Mouse (Mus musculus): ENCODE data around the gene Rap1gds1.

The Rap1gds1 gene

DNA sequence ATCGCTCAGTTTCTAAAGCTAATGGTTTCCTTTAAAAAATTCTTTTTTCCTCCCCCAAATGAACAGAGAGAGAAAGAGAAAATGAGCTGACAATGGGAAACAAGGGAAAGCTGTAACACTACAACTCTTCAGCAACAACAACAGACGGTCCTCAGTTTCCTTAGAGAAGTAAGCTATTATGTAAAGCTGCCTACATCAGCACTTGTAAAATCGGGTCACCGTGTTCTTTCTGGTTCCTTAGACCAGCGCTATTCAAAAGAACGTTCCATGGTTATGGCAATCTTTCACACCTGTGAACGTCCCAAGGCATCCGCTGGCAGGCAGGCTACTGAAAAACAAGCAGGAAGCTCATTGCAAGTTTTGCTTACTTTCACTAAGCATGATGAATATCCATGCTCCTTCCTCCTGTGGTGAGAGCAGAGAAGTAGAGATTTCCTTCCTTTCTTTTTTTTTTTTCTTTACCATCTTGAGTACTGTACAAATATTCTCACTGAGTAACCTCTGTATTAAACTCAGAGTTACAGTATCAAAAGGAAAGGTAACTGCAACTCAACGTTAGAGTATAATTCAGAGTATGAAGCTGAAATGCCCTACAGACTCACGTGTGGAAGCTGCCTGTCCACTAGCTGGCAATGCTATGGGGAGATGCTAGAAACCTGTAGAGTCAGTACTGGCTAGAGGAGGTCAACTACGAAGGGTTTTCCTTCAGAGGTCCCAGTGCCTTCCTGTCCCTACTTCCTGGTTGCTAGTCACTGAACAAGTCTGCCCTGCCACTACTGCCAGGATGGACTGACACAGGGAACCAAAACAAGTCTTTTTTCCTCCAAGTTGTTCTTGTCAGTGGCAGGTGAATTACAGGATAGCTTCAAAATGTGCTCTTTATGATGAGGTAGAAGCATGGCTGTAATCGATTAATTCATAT lies 26.0 kb downstream of the Rap1gds1 start:
- DNase-seq (ENCODE audit: low spot score in 2 of 2): peak in 1 of 2 experiments; percentile 11

DNA sequence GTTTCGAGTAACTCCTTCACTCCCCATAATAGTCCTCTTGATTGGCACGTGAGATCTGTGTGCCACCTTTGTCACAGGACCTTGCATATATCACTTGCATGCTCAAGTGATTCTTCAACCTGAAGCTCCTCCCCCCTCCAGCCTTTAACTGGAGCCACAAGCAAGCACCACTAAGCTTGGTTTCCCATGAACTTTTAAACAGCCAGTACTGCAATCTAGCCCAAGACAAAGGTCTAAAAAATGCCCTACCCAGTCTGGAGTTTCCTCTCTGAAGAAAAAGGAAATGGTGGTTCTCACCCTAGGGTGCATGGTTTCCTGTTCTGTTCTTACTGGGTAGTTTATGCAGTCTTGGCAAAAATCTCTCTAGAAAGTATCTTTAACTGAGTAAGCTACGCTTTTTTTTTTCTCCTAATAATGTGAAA lies 32.6 kb downstream of the Rap1gds1 start:
- DNase-seq (ENCODE audit: low spot score in 2 of 2): peak in 1 of 2 experiments; percentile 17

DNA sequence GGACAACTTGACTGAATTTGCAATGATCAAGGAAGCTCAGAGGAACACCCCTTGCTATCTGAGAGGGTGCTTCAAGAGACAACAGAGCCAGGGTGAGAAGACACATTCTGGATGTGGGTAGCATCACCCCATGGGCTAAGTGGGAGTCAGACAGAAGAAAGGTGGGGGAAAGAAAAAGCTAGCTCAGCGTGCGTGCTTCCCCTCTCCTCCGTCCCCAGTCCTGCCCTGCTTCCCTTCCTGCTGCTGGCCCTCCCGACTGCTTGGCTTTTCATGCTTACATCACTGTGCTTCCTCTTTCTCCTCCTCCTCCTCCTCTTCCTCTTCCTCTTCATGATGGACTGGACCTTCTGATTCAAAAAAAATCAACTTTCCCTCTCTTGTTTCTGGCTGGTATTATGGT lies 33.1 kb downstream of the Rap1gds1 start:
- DNase-seq (ENCODE audit: low spot score in 2 of 2): peak in 1 of 2 experiments; percentile 25

DNA sequence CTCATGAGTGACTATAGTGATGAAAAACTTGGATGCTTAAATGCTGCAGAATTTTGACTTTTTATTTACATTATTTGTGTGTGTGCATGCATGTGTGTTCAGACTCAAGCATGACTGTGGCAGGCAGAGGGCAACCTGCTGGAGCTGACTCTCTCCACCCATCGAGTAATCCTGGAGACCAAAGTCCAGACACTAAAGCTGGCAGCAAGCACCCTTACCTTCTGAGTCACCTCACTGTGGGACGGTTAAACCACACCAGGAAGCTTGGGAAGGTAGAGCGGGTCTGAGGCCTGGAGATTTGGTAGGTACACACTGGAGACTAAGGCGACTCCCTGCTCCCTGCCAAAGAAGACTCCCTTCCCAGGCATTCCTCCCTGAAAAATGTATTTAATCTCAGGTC lies 38.0 kb downstream of the Rap1gds1 start:
- DNase-seq (ENCODE audit: low spot score in 2 of 2): peak in 1 of 2 experiments; percentile 14

DNA sequence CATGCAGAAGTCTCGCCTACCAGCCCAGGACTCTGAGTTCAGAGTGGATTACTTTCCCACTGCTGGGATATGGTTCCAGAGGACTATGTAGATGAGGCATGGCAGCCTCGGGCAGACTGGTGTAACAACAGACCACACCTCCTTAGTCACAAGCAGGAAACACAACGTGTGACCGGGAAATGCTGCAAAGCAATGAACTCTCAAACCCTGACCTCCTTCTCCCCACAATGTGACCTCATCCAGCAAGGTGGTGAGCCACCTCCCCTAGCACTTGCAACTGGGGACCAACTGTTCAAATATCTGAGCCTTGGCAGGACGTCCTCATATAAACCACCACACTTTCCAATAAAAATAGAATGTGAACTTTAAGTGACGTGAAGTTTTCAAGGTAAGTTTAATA lies 41.8 kb downstream of the Rap1gds1 start:
- no peak for DNase-seq (ENCODE audit: low spot score in 2 of 2)

DNA sequence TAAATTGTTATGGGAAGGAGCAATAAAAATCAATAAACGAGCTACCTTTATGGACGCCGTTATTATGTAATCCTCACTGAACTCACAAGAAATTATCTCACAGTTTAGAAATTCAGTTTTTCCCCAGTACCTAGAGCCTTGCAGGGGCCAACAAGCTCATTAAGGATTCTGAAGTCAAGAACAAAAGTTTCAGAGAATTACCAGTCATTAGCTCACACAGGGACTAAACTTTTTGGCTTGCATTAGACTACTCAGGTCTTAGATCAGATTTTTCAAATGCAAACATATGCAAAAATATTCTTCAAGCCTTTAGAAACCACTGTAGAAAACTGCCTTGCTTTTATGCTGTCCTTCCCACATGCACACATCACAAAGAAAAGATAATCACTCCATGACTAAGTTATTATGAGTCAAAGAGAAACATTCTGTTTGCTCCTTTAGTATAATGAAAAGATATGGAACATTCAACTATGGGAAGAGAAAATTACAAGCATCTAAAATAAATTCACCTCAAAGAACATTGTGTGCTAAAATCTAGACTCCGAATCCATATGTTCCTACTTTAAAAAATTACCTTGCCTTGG lies 44.3 kb downstream of the Rap1gds1 start:
- no peak for DNase-seq (ENCODE audit: low spot score in 2 of 2)

DNA sequence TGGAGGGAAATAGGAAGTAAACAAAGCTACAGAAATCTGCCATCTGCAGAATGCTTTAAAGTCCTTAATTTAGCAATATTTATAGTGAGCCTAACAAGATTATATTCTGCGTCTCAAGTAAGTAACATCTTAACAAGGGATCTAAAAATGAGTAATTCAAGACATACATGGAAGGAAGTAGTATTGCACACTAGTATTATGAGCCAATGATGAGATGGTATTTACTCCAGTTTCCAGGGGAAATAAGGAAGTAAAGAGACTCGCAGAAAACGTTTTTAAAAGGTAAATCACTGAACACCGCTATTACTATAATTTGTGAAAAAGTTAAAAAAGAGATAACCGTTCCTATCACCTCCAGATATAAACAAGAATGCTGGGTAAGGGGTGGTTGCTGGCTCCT lies 49.9 kb downstream of the Rap1gds1 start:
- no peak for DNase-seq (ENCODE audit: low spot score in 2 of 2)

DNA sequence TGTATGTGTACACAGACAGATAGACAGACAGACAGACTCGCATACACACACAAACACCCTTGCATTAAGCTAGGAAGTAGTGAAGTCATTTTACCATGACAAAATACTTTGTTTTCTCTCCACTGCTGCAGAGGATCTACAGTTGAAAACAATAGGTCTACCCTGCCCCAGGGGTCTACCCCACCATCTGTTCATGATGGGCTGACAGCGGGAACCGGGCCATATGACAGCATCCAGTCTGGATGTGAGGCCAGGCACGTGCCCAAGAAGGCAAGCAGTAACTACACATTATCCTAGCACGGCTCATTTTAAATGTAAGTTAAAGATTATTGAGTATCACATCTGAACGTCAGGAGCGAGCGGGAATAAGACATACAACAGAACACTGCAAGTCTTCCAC lies 51.4 kb downstream of the Rap1gds1 start:
- no peak for DNase-seq (ENCODE audit: low spot score in 2 of 2)

DNA sequence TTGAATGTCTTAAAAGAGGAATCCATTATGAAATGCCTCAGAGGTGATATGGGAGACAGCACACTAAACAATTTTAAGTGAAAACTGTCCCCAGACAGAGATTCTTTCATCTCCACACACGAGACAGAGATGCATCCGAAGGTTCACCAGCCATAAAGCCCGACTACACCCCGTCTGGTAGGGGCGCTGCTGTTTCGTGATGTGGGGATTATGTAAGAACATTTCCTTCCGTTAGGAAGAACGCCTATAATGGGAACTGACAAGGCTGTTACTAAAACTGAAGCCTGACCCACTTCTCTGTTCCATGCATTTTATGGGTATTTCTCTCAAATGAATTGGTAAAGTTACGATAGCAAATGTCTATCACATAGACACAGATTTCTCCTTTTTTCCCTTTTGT lies 62.6 kb downstream of the Rap1gds1 start:
- DNase-seq (ENCODE audit: low spot score in 2 of 2): peak in 1 of 2 experiments; percentile 44

DNA sequence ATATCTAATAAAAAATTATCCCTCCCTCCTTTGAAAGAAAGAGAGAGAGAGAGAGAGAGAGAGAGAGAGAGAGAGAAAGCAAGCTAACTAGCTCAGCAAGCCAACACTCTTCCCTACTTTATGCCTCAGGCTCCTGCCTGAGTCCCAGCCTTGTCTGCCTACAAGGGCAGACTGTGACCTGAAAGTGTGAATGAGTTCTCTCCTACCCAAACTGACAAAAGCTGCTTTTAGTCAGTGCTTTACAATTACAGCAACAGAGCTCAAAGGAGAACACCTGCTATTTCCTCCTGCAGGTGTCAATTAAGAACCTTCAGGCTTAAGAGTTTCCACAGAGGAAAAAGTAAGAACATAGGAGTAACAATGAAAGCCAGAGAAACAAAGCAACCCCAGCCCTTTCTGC lies 69.3 kb downstream of the Rap1gds1 start:
- no peak for DNase-seq (ENCODE audit: low spot score in 2 of 2)

DNA sequence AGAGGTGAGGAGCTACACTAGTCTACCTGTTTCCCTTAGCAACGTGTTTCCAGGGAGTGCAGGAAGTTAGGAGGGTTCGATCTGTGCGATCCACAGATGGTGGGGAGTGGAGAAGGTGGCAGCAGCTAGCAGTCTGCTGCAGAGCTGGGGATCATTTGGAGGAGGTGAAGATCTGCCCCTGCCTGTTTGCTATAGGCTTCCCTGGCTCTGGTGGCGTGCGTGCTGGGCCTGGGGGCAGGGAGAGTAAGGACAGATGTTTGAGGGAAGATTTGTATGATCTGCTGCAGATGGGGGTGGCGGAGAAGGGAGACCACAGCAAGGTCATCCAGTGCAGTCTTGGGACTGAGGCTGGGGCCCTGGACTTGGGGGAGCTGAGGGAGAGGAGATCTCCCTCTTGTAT lies 72.2 kb downstream of the Rap1gds1 start:
- DNase-seq (ENCODE audit: low spot score in 2 of 2): no peak

DNA sequence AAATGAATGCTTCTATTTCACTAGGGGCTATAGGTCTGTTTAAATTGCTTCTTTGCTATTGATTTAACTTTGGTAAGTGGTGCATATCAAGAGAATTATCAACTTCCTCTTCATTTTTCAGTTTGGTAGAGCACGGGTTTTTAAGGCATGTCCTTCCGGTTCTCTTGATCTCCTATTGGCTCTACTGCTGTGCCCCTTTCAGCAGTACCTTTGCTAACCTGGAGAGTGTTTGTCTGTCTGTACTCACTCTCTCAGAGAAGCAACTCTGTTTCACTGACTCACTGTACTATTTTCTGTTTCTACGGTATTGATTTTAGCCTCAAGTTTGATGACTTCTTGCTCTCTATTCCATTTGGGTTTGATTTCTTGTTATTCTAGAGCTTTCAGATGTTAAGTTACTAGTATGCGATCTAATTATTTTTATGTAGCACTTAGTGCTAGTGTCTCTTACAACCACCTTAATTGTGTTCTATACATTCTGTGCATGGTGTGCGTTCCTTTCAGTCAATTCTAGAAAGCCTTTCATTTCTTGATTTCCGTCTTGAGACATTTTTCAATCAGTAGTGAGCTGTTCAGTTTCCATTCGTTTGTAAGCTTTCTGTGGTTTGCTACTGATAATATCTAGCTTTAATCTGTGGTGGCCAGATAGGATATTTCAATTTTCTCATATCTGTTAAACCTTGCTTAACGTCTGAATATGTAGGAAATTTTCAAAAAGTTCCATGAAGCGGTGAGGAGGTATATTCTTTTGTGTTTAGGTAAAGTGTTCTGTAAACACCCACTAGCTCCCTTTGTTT lies 74.7 kb downstream of the Rap1gds1 start:
- no peak for DNase-seq (ENCODE audit: low spot score in 2 of 2)

DNA sequence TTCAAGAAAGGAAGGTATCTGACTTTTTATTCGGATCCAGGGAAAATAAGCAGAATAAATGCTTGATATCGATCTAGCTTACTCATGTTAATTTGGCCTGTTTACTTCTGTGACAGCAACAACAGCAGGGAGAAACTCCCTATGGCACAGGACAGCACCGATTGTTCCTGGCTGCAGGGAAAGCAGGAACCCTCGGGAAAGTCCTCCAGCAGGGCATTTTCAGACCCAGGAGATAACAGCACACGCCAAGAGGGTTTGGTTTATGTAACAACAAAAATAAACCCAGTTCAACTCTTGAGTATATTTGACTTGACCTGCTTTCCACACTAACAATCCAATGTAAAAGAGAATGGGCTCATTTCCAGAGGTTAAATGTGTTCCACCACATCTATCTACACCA lies 81.5 kb downstream of the Rap1gds1 start:
- DNase-seq (ENCODE audit: low spot score in 2 of 2): no peak

DNA sequence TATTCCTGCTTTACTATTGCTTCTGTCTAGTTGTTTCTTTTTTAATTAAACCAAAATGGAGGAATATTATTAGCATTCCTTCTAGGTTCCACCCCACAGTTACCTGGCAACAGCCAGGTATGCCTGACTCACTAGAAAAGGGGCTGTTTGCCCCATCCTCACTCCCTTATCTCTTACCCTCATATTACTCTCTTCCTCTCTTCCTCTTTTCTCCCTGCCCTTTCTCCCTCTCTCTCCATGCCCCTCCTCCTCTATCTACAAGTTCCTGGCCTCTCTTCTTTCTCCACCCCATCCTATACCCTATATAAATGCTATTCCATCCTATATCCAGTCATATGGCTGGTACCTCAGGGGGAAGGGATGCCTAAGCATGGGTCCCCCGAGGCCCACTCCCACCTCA lies 83.6 kb downstream of the Rap1gds1 start:
- DNase-seq (ENCODE audit: low spot score in 2 of 2): no peak

DNA sequence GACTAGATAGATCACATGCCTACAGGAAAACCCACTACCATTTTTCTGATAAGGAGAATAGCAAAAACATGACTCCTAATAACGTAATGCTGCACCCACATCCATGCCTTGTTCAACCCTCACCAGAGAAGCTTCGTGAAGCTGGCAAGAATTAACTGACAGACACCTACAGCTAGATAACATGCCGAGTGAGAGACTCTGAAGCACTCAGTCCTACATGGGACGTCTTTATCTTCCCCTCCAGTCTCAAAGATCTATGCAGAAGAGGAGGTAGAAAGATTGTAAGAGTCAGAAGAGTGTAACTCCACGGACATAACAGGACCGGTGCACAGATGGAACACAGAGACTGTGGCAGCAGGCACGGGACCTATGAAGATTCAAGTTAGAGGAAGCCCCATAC lies 85.9 kb downstream of the Rap1gds1 start:
- DNase-seq (ENCODE audit: low spot score in 2 of 2): no peak

DNA sequence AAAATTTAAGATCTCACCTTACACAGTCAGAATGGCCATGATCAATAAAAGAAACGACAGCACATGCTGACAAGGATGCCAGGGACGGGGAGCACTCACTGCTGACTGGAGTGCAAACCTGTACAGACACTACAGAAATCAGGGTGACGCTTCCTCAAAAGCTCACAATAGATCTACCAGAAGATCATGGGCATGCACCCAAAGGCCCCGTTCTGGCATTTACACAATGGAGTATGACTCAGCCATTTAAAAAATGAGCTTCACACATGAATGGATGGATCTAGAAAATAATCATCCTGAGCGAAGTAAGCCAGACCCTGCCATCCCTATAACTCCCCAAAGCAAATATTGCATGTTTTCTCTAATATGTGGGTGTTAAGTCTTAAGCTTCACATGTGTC lies 87.0 kb downstream of the Rap1gds1 start:
- DNase-seq (ENCODE audit: low spot score in 2 of 2): no peak

DNA sequence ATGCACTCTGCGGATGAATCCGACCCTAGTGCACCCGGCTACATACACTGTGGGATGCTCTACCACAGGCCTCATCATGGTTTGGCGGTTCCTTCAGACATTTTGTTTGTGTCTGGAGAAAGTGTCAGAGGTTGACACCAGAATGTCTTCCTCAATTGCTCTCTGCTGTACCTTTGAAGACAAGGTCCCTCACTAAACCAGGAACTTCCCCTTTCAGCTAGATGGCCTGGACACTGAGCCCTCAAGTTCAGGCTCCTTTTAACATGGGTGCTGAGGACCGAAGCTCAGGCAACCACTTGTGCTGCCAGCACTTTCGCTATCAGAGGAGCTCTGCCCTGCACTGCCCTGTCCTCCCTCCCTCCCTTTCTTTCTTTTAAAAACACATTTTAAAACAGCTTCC lies 92.8 kb downstream of the Rap1gds1 start:
- DNase-seq (ENCODE audit: low spot score in 2 of 2): no peak

DNA sequence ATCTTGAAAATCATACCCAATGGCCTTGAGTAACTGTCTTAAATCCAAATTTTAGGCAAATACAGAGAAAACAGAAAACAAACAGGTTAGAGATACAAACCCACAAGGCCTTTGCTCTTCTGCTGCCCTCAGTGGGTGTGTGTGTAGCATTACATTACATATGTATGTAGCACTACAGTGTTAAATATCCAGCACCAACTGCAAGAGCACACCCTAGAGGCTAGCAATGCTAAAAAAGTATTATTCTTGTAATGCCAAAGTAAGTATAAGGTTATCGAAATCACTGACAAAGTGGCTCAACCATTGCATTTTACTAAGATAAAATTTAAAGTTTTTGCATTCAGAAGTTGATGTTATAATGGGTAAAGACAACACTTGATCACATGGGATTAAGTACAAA lies 97.6 kb downstream of the Rap1gds1 start:
- no peak for DNase-seq (ENCODE audit: low spot score in 2 of 2)

DNA sequence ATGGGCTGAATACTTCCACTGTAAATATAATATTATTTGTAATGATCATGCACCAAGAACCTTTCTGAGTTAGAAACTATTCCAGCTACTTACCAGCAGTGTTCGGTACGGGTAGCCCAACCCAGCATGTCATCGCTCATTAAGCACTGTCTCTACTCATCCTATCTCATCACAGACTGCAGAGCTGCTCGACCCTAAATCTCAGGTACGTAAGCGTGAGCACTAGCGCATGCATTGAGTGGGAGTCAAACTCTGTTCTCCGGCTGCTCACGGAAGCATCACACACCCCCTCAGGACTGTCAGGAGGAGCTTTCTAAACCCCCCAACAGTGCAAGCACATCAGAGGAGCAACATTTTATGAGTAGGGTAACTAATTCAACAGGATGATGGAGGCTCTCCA lies 107.4 kb downstream of the Rap1gds1 start:
- no peak for DNase-seq (ENCODE audit: low spot score in 2 of 2)

DNA sequence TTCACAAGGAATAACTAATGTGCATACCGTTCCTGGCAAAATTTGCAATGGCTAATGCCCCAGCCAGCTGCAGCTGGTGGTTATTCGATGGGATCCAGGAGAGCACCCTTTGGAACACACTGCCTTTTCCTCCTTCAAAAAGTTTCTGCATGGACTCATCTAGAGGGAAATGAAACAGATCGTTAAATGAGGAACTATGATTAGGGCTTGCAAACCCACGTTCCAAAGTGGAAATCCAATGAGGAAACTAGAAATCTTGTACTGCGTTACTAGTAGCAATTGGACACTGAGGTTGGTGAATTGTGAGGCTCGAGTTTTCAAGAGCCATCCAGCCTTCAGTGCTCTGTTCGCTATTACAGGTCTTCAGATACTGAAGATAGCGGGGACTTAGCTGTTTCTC lies 116.5 kb downstream of the Rap1gds1 start:
- DNase-seq (ENCODE audit: low spot score in 2 of 2): no peak

DNA sequence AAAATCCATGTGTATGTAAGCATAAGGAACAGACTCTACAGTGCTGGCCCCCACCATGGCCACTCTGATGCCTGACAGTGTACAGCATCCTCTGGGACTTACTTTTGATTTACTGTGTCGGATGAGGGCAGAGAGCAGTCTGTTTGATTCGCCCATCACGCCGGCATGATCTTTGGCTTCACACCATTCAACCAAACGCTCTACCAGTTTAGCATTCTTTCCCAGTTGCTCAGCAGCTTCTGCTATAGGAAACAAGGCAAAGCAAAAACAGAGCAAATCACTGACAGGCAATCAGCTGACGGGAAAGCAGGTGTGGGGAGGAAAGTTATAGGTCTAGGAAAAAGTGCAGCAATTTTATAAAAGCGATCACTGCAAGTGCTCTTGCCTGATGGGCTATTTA lies 119.8 kb downstream of the Rap1gds1 start:
- DNase-seq (ENCODE audit: low spot score in 2 of 2): no peak

DNA sequence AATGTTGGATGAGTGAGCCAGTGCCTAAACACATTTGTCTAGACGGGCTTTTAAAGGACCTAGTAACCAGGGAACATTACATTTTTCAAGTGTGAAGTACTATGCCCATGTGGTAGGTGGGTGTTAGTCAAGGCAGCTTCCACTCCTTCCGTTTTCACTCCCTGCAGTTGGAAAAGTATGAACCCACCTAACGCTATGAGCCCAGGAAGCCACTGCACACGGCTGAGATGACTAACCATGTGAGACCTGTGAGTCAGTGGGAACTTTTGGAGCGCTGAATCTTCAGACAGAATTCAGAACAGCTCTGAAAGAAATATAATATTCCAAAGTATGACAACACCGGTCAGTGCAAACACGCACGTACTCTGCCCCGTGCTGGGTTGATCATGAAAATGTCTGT lies 125.9 kb downstream of the Rap1gds1 start:
- DNase-seq (ENCODE audit: low spot score in 2 of 2): no peak

DNA sequence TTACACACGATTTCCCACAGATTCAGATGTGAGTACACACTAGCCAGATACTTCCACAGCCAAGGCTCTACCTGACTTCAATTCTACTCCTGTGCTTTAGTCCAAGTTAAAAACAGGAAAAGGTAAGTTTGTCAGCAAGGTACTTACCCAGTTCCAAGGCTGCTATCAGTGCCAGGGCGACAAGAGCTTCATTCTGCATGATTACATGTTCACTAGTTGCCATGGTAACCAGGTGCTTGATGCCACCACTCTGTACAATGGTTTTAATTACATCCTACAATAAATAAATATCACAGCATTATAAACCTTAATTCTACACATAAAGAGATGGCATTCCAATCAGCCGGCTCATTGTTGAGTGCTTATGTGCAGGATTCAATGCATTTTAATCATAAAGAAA lies 129.5 kb downstream of the Rap1gds1 start:
- DNase-seq (ENCODE audit: low spot score in 2 of 2): no peak
